Mouse (Mus musculus): ENCODE results near the gene Fam83e. TPM values are rescaled to one million over a fixed set of nuclear protein-coding genes. Genes with fewer than 3 reads are reported as not detected.

The Fam83e gene
- total and polyA plus RNA-seq, 2 experiments, result 0.10 to 0.18 TPM

- 0 out of 2 replicates have a peak, but pooled peaks cover 3% of the 10 kb centered on the region for H3K4me1 ChIP-seq (ENCODE audit: control insufficient read depth, insufficient read depth, low read length)
- no peak for DNase-seq (ENCODE audit: extremely low read depth, low read depth, low spot score)
- WGBS, result 93% methylated on average over 11 of the region's 11 CpGs
- H3K36me3 ChIP-seq (ENCODE audit: control insufficient read depth, insufficient read depth, low read length), result no peaks in the 10 kb centered on the region
- H3K4me3 ChIP-seq (ENCODE audit: insufficient read depth, low read depth, low read length), result no peak within 1 kb of the TSS
- TF ChIP-seq POLR2A (IDR thresholded peaks at IDR 0.05; ENCODE audit: extremely low read depth, insufficient read depth, low read length) (no peak), CTCF (IDR thresholded peaks at IDR 0.05; ENCODE audit: low read depth, low read length) (no peak)
- H3K9ac ChIP-seq (ENCODE audit: low read depth, low read length), result no peak within 1 kb of the TSS
- H3K27me3 ChIP-seq (ENCODE audit: control insufficient read depth, insufficient read depth, low read length), result no peaks in the 10 kb centered on the region
- no peak within 1 kb of the TSS for H3K27ac ChIP-seq (replicated peaks; ENCODE audit: insufficient read depth, low read depth, low read length)
- no peaks in the 10 kb centered on the region for H3K79me2 ChIP-seq (ENCODE audit: control insufficient read depth, insufficient read depth, low read length)
Observed at GRCm38 (mm10) chr7:45725713-45726112, 4.7 kb downstream of the Fam83e start, which contains the start of gene Spaca4. TSS of gene Spaca4 (minus strand) at chr7:45725813.

DNA sequence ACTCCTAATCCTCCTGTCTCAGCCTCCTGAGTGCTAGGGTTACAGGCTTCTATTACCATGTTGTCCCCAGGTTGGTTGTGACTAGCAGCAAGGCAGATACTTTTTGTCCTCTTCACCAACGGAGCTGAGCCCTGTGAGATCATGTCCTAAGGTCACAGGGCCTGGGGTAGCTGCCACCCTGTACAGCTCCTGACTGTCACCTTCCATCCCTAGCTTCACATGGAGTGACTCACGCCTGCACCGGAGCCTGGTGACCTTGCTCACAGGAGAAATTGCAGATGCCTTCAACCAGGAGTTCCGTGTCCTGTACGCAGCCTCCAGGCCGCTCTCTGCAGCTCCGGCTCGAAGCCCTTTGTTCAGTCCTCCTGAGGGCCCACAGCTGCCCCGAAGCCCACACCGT lies 5.4 kb downstream of the Fam83e start:
- WGBS, result 89% methylated on average over 10 of the region's 10 CpGs
- no peak overlapping the region for H3K4me3 ChIP-seq (ENCODE audit: insufficient read depth, low read depth, low read length)
- no peak overlapping the region for H3K9ac ChIP-seq (ENCODE audit: low read depth, low read length)
- TF ChIP-seq CTCF (IDR thresholded peaks at IDR 0.05; ENCODE audit: low read depth, low read length) (no peak), POLR2A (IDR thresholded peaks at IDR 0.05; ENCODE audit: extremely low read depth, insufficient read depth, low read length) (no peak)
- no peaks in the 10 kb centered on the region for H3K79me2 ChIP-seq (ENCODE audit: control insufficient read depth, insufficient read depth, low read length)
- DNase-seq (ENCODE audit: extremely low read depth, low read depth, low spot score), result no peak
- H3K27me3 ChIP-seq (ENCODE audit: control insufficient read depth, insufficient read depth, low read length), result no peaks in the 10 kb centered on the region
- H3K27ac ChIP-seq (replicated peaks; ENCODE audit: insufficient read depth, low read depth, low read length), result no peak overlapping the region
- H3K4me1 ChIP-seq (ENCODE audit: control insufficient read depth, insufficient read depth, low read length), result no peaks in the 10 kb centered on the region
- H3K36me3 ChIP-seq (ENCODE audit: control insufficient read depth, insufficient read depth, low read length), result no peaks in the 10 kb centered on the region

DNA sequence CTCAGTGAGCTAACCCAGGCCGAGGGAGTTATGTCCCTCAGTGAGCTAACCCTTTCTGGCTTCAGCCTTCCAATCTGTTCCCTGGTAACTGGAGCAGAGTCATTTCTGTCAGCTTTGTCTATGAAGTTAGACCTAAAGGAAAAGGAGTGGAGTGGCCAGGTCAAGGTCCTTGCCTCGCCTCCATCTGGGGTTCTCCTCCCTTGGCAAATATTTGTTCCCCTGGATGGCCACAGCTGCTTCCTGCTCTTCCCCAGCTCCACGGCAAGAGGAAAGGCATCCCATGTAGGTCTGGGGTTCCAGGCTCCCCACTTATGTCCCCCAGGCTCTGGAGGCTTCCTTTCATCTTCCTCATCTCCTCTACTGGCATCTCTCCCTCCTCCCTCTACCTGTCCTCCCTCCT lies 6.6 kb downstream of the Fam83e start:
- no peak for DNase-seq (ENCODE audit: extremely low read depth, low read depth, low spot score)
- WGBS, result 25% methylated on average over 3 of the region's 3 CpGs
- H3K9ac ChIP-seq (ENCODE audit: low read depth, low read length), result no peak overlapping the region
- H3K27me3 ChIP-seq (ENCODE audit: control insufficient read depth, insufficient read depth, low read length), result no peaks in the 10 kb centered on the region
- no peak overlapping the region for H3K27ac ChIP-seq (replicated peaks; ENCODE audit: insufficient read depth, low read depth, low read length)
- no peaks in the 10 kb centered on the region for H3K36me3 ChIP-seq (ENCODE audit: control insufficient read depth, insufficient read depth, low read length)
- H3K4me3 ChIP-seq (ENCODE audit: insufficient read depth, low read depth, low read length), result no peak overlapping the region
- H3K4me1 ChIP-seq (ENCODE audit: control insufficient read depth, insufficient read depth, low read length), result no peaks in the 10 kb centered on the region
- no peaks in the 10 kb centered on the region for H3K79me2 ChIP-seq (ENCODE audit: control insufficient read depth, insufficient read depth, low read length)
- TF ChIP-seq CTCF (IDR thresholded peaks at IDR 0.05; ENCODE audit: low read depth, low read length), result no peak
- no peak for TF ChIP-seq POLR2A (IDR thresholded peaks at IDR 0.05; ENCODE audit: extremely low read depth, insufficient read depth, low read length)

DNA sequence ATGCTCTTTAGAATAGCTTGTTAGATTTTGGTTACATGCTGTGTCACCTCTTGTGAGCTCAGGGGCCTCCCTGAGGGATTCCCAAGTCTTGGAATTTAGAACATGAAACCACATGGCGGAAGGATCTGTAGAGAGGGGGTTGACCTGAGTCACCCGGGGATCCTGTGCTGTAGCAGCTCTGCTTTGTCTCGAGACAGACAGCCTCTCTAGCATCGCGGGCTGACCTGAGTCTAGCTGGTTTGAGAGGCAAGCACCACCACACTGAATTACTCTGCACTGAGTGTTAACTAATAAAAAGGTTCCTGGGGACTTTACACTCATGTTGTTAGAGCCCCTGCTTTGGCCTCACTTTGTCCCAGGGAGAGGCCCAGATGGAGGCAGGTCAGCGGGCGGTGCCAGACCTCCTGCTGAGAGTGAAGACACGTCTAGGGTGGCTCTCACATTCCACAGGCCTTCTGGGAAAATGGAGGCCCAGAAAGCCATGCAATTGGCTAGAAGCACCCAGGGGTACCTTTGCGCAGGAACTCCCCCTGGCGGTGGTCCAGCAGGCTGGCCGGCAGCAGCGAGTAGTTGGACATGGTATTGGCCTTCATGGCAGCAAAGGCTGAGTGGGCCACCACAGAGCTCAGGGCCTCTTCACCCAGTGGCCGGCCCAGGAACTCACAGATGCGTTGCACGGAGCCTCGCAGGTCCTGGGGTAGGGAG lies 9.9 kb downstream of the Fam83e start:
- H3K4me3 ChIP-seq (ENCODE audit: insufficient read depth, low read depth, low read length), result no peak overlapping the region
- no peaks in the 10 kb centered on the region for H3K79me2 ChIP-seq (ENCODE audit: control insufficient read depth, insufficient read depth, low read length)
- H3K4me1 ChIP-seq (ENCODE audit: control insufficient read depth, insufficient read depth, low read length), result no peaks in the 10 kb centered on the region
- TF ChIP-seq CTCF (IDR thresholded peaks at IDR 0.05; ENCODE audit: low read depth, low read length), result peak; percentile 48
- no peak for TF ChIP-seq POLR2A (IDR thresholded peaks at IDR 0.05; ENCODE audit: extremely low read depth, insufficient read depth, low read length)
- 48% methylated on average over 16 of the region's 16 CpGs for WGBS
- DNase-seq (ENCODE audit: extremely low read depth, low read depth, low spot score), result no peak
- H3K27me3 ChIP-seq (ENCODE audit: control insufficient read depth, insufficient read depth, low read length), result no peaks in the 10 kb centered on the region
- H3K36me3 ChIP-seq (ENCODE audit: control insufficient read depth, insufficient read depth, low read length), result no peaks in the 10 kb centered on the region
- no peak overlapping the region for H3K27ac ChIP-seq (replicated peaks; ENCODE audit: insufficient read depth, low read depth, low read length)
- H3K9ac ChIP-seq (ENCODE audit: low read depth, low read length), result no peak overlapping the region

DNA sequence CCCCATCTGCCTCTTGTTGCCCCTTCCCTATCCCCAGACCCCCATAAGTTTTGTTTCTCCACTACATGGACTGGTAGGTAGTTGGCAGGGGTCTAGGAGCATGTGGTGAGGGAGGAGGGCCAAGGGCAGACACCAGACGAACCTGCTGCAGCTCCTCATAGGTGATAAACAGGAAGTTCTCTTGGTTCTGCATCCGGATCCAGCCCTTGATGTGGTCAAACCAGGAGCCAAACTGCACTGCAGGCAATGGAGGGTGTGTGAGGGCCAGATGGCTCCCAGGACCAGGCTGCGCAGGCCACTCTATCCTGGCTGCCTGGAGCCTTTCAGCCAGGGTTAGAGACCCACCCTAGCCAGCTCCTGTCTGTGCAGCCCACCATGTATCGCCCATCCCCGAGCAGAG lies 12.5 kb downstream of the Fam83e start:
- WGBS, result 88% methylated on average over 5 of the region's 5 CpGs
- Histone ChIP-seq H3K4me3 (ENCODE audit: insufficient read depth, low read depth, low read length) (no peak overlapping the region), H3K4me1 (ENCODE audit: control insufficient read depth, insufficient read depth, low read length) (no peaks in the 10 kb centered on the region), H3K36me3 (ENCODE audit: control insufficient read depth, insufficient read depth, low read length) (no peaks in the 10 kb centered on the region), H3K27me3 (ENCODE audit: control insufficient read depth, insufficient read depth, low read length) (no peaks in the 10 kb centered on the region), H3K27ac (replicated peaks; ENCODE audit: insufficient read depth, low read depth, low read length) (no peak overlapping the region), H3K79me2 (ENCODE audit: control insufficient read depth, insufficient read depth, low read length) (no peaks in the 10 kb centered on the region), H3K9ac (ENCODE audit: low read depth, low read length) (no peak overlapping the region)
- TF ChIP-seq POLR2A (IDR thresholded peaks at IDR 0.05; ENCODE audit: extremely low read depth, insufficient read depth, low read length) (no peak), CTCF (IDR thresholded peaks at IDR 0.05; ENCODE audit: low read depth, low read length) (no peak)
- no peak for DNase-seq (ENCODE audit: extremely low read depth, low read depth, low spot score)

DNA sequence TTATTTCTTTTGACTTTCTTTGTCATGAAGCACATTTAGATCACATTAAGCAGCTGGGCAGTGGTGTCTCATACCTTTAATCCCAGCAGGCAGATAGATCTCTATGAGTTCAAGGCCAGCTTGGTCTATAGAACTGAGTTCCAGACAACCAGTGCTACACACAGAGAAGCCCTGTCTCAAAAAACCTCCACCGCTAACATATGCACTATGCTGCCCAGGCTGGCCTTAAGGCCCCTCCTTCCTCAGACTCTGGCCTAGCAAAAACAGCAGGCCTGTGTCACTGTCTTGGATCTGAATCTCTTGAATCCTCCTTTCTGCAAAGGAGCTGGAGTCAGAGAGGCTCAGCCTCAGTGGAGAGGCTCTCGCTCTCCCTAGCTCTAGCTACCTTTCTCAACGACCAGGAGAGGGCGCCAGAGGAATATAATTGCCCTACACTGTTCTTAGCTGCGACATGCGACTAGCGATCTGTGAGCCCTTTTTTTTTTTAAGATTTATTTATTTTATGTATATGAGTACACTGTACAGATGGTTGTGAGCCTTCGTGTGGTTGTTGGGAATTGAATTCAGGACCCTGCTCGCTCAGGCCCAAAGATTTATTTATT lies 18.3 kb downstream of the Fam83e start:
- 9% methylated on average over 9 of the region's 9 CpGs for WGBS
- TF ChIP-seq POLR2A (IDR thresholded peaks at IDR 0.05; ENCODE audit: extremely low read depth, insufficient read depth, low read length) (no peak), CTCF (IDR thresholded peaks at IDR 0.05; ENCODE audit: low read depth, low read length) (peak; percentile 78)
- Histone ChIP-seq H3K4me1 (ENCODE audit: control insufficient read depth, insufficient read depth, low read length) (no peaks in the 10 kb centered on the region), H3K36me3 (ENCODE audit: control insufficient read depth, insufficient read depth, low read length) (no peaks in the 10 kb centered on the region), H3K27me3 (ENCODE audit: control insufficient read depth, insufficient read depth, low read length) (no peaks in the 10 kb centered on the region), H3K4me3 (ENCODE audit: insufficient read depth, low read depth, low read length) (no peak overlapping the region), H3K9ac (ENCODE audit: low read depth, low read length) (no peak overlapping the region), H3K27ac (replicated peaks; ENCODE audit: insufficient read depth, low read depth, low read length) (no peak overlapping the region), H3K79me2 (ENCODE audit: control insufficient read depth, insufficient read depth, low read length) (no peaks in the 10 kb centered on the region)
- peak; percentile 59 for DNase-seq (ENCODE audit: extremely low read depth, low read depth, low spot score)
